Mouse (Mus musculus) hindbrain, embryonic 12.5 days (tissue): ENCODE results near the gene Atf3. TPM values are rescaled to one million over a fixed set of nuclear protein-coding genes. Genes with fewer than 3 reads are reported as not detected.

Experiments used
- ATAC-seq: fragments of 200-750 bp; cut with Nextera tagmentation; 2 replicates; pipeline ENCODE4 v1.8.0; 2017; ENCODE audit warnings: moderate TSS enrichment; ENCODE audit not compliant: low FRiP score
- H3K27ac ChIP-seq: fragments of 300-500 bp; sonication (generic); 2 replicates; pipeline ENCODE4 v1.5.1; 2016; ENCODE audit warnings: mild to moderate bottlenecking
- H3K27me3 ChIP-seq: fragments of 300-500 bp; sonication (generic); 2 replicates; pipeline ENCODE4 v1.6.1; 2016; ENCODE audit warnings: mild to moderate bottlenecking
- H3K36me3 ChIP-seq: fragments of 300-500 bp; sonication (generic); 2 replicates; pipeline ENCODE4 v1.6.1; 2016; ENCODE audit warnings: mild to moderate bottlenecking
- H3K4me1 ChIP-seq: fragments of 300-500 bp; sonication (generic); 2 replicates; pipeline ENCODE4 v1.6.1; 2016
- H3K4me2 ChIP-seq: fragments of 300-500 bp; sonication (generic); replicated peaks from 2 replicates; pipeline ENCODE4 v1.6.1; 2016; ENCODE audit warnings: mild to moderate bottlenecking
- H3K4me3 ChIP-seq: fragments of 300-500 bp; sonication (generic); 2 replicates; pipeline ENCODE4 v1.5.1; 2016; ENCODE audit warnings: mild to moderate bottlenecking
- H3K9ac ChIP-seq: fragments of 300-500 bp; sonication (generic); 2 replicates; pipeline ENCODE4 v1.6.1; 2016; ENCODE audit warnings: mild to moderate bottlenecking, moderate library complexity
- H3K9me3 ChIP-seq: fragments of 300-500 bp; sonication (generic); replicated peaks from 2 replicates; pipeline ENCODE4 v1.6.1; 2016; ENCODE audit warnings: mild to moderate bottlenecking
- WGBS: fragments of 180-500 bp; shearing (Covaris S2); methylation state at CpG from one replicate; pipeline ENCODE4 v1.1.7; 2016; 5-methylcytosine and 5-hydroxymethylcytosine counted together
- polyA plus RNA-seq: library from polyadenylated mRNA; unstranded; fragments of >200 nt; fragmentation: Nextera tagmentation; extraction: Ambion mirVana; gene quantifications from 2 replicates; pipeline ENCODE4 v1.2.1, GENCODE M21; 2016

Atf3 gene
- polyA plus RNA-seq, 1 experiment from 2014 or later = 2.7 TPM

- no peak for ATAC-seq
- no peaks in the 10 kb centered on the region for H3K4me1 ChIP-seq
- H3K4me3 ChIP-seq = no peak overlapping the region
- no peaks in the 10 kb centered on the region for H3K36me3 ChIP-seq
- H3K27me3 ChIP-seq = no peaks in the 10 kb centered on the region
- H3K9ac ChIP-seq = no peak overlapping the region
- 83% methylated on average over 11 of the region's 11 CpGs for WGBS
- no peaks in the 10 kb centered on the region for H3K9me3 ChIP-seq
- H3K4me2 ChIP-seq = no peak overlapping the region
- no peak overlapping the region for H3K27ac ChIP-seq
Observed at GRCm38 (mm10) chr1:191202208-191202952, 15.5 kb downstream of the Atf3 start.

GRCm38 (mm10) chr1:191200816-191201602 lies 16.8 kb downstream of the Atf3 start:
- H3K27me3 ChIP-seq = no peaks in the 10 kb centered on the region
- H3K27ac ChIP-seq = no peak overlapping the region
- no peak overlapping the region for H3K4me2 ChIP-seq
- no peak for ATAC-seq
- H3K9me3 ChIP-seq = no peaks in the 10 kb centered on the region
- H3K4me1 ChIP-seq = no peaks in the 10 kb centered on the region
- H3K9ac ChIP-seq = no peak overlapping the region
- H3K4me3 ChIP-seq = no peak overlapping the region
- 91% methylated on average over 9 of the region's 9 CpGs for WGBS
- H3K36me3 ChIP-seq = no peaks in the 10 kb centered on the region

- H3K9ac ChIP-seq = no peak overlapping the region
- no peaks in the 10 kb centered on the region for H3K4me1 ChIP-seq
- H3K9me3 ChIP-seq = no peaks in the 10 kb centered on the region
- WGBS = 77% methylated on average over 7 of the region's 7 CpGs
- H3K36me3 ChIP-seq = no peaks in the 10 kb centered on the region
- no peak overlapping the region for H3K4me2 ChIP-seq
- H3K27me3 ChIP-seq = no peaks in the 10 kb centered on the region
- H3K4me3 ChIP-seq = no peak overlapping the region
- ATAC-seq = no peak
- no peak overlapping the region for H3K27ac ChIP-seq
Observed at GRCm38 (mm10) chr1:191197916-191198315, 19.9 kb downstream of the Atf3 start.

GRCm38 (mm10) chr1:191196016-191196415 lies 21.8 kb downstream of the Atf3 start:
- Histone ChIP-seq H3K4me3 (no peak overlapping the region), H3K27me3 (peaks cover 5% of the 10 kb centered on the region; the same call in 1 of the 2 replicates), H3K9ac (no peak overlapping the region), H3K36me3 (no peaks in the 10 kb centered on the region), H3K4me2 (no peak overlapping the region), H3K4me1 (no peaks in the 10 kb centered on the region), H3K27ac (no peak overlapping the region), H3K9me3 (no peaks in the 10 kb centered on the region)
- no peak for ATAC-seq
- 88% methylated on average over 6 of the region's 6 CpGs for WGBS

- 52% methylated on average over 14 of the region's 14 CpGs for WGBS
- Histone ChIP-seq H3K4me1 (no peaks in the 10 kb centered on the region), H3K9ac (no peak overlapping the region), H3K4me3 (no peak overlapping the region), H3K4me2 (no peak overlapping the region), H3K36me3 (no peaks in the 10 kb centered on the region), H3K9me3 (no peaks in the 10 kb centered on the region), H3K27me3 (peaks cover 12% of the 10 kb centered on the region; the same call in 1 of the 2 replicates), H3K27ac (no peak overlapping the region)
- no peak for ATAC-seq
Observed at GRCm38 (mm10) chr1:191193657-191194424, 24.0 kb downstream of the Atf3 start.

- H3K4me2 ChIP-seq = no peak overlapping the region
- H3K27ac ChIP-seq = no peak overlapping the region
- peaks cover 21% of the 10 kb centered on the region for H3K27me3 ChIP-seq
- no peak overlapping the region for H3K9ac ChIP-seq
- H3K4me1 ChIP-seq = no peaks in the 10 kb centered on the region
- no peak for ATAC-seq
- WGBS = 87% methylated on average over 6 of the region's 6 CpGs
- no peak overlapping the region for H3K4me3 ChIP-seq
- H3K9me3 ChIP-seq = no peaks in the 10 kb centered on the region
- no peaks in the 10 kb centered on the region for H3K36me3 ChIP-seq
Observed at GRCm38 (mm10) chr1:191192751-191193150, 25.1 kb downstream of the Atf3 start.

- Histone ChIP-seq H3K27me3 (peaks cover 26% of the 10 kb centered on the region), H3K9me3 (no peaks in the 10 kb centered on the region), H3K4me3 (no peak overlapping the region), H3K4me1 (no peaks in the 10 kb centered on the region), H3K4me2 (no peak overlapping the region), H3K27ac (no peak overlapping the region), H3K9ac (no peak overlapping the region), H3K36me3 (no peaks in the 10 kb centered on the region)
- 73% methylated on average over 6 of the region's 6 CpGs for WGBS
- ATAC-seq = no peak
Observed at GRCm38 (mm10) chr1:191192213-191192612, 25.6 kb downstream of the Atf3 start.

GRCm38 (mm10) chr1:191189671-191190372 lies 28.0 kb downstream of the Atf3 start:
- H3K27me3 ChIP-seq = peaks cover 50% of the 10 kb centered on the region
- ATAC-seq = no peak

GRCm38 (mm10) chr1:191186386-191186770 lies 31.5 kb downstream of the Atf3 start:
- WGBS = 4% methylated on average over 7 of the region's 7 CpGs
- Histone ChIP-seq H3K4me3 (no peak overlapping the region), H3K27ac (no peak overlapping the region), H3K27me3 (peaks cover 79% of the 10 kb centered on the region), H3K9ac (no peak overlapping the region), H3K4me1 (peaks cover 42% of the 10 kb centered on the region), H3K36me3 (no peaks in the 10 kb centered on the region), H3K4me2 (0 out of 2 replicates have a peak overlapping the region, but pooled peaks have one; percentile 1), H3K9me3 (no peaks in the 10 kb centered on the region)
- no peak for ATAC-seq

More at GRCm38 (mm10) chr1:191189671-191190372, 28.0 kb downstream of the Atf3 start:
- H3K4me2 ChIP-seq = no peak overlapping the region
- no peaks in the 10 kb centered on the region for H3K9me3 ChIP-seq
- WGBS = 47% methylated on average over 6 of the region's 6 CpGs
- H3K4me1 ChIP-seq = peaks cover 13% of the 10 kb centered on the region
- no peak overlapping the region for H3K27ac ChIP-seq
- H3K4me3 ChIP-seq = no peak overlapping the region
- H3K36me3 ChIP-seq = no peaks in the 10 kb centered on the region
- H3K9ac ChIP-seq = no peak overlapping the region

- WGBS = under 1% methylated on average over 16 of the region's 16 CpGs
Observed at GRCm38 (mm10) chr1:191185761-191186385, 32.0 kb downstream of the Atf3 start.

GRCm38 (mm10) chr1:191184841-191185251 lies 33.0 kb downstream of the Atf3 start:
- 0 out of 2 replicates have a peak overlapping the region, but pooled peaks have one; percentile 23 for H3K9ac ChIP-seq
- no peaks in the 10 kb centered on the region for H3K36me3 ChIP-seq
- no peak for ATAC-seq
- no peaks in the 10 kb centered on the region for H3K9me3 ChIP-seq
- H3K4me2 ChIP-seq = peak overlapping the region; percentile 94
- under 1% methylated on average over 22 of the region's 22 CpGs for WGBS
- peaks cover 95% of the 10 kb centered on the region for H3K27me3 ChIP-seq
- H3K4me1 ChIP-seq = peaks cover 42% of the 10 kb centered on the region
- no peak overlapping the region for H3K27ac ChIP-seq
- peak overlapping the region; percentile 51 for H3K4me3 ChIP-seq

More at GRCm38 (mm10) chr1:191185761-191186385, 32.0 kb downstream of the Atf3 start:
- Histone ChIP-seq H3K4me2 (peak overlapping the region; percentile 94), H3K27me3 (peaks cover 84% of the 10 kb centered on the region), H3K9me3 (no peaks in the 10 kb centered on the region), H3K4me3 (peak overlapping the region; percentile 51), H3K36me3 (no peaks in the 10 kb centered on the region), H3K9ac (0 out of 2 replicates have a peak overlapping the region, but pooled peaks have one; percentile 18), H3K27ac (no peak overlapping the region), H3K4me1 (peaks cover 42% of the 10 kb centered on the region)
- ATAC-seq = no peak
